Mouse (Mus musculus) cerebellum, adult 2 months (tissue): ENCODE measurements around the gene Heca.

Experiments used
- CTCF ChIP-seq: fragments of 200-500 bp; IDR thresholded peaks from 2 replicates; pipeline ENCODE4 v1.5.1; 2011; ENCODE audit warnings: low read depth, mild to moderate bottlenecking, control low read depth, low read length, moderate library complexity, borderline replicate concordance; ENCODE audit not compliant: insufficient read depth
- POLR2A ChIP-seq: fragments of 200-500 bp; IDR thresholded peaks from 2 replicates; pipeline ENCODE4 v1.6.1; 2011; ENCODE audit warnings: low read length, control low read depth, borderline replicate concordance; ENCODE audit not compliant: insufficient read depth

GRCm38 (mm10) chr10:17836275-17836674, 111.6 kb downstream of the Heca start:
- TF ChIP-seq POLR2A (no peak), CTCF (no peak)
